Mouse (Mus musculus) kidney, postnatal 10 days (tissue): ENCODE data around the gene Atox1.
"Not testable (repeated sequence)": the region's sequence is repeated elsewhere in the genome, so short reads cannot be mapped to it uniquely, and the experiment has no call there.

Source experiments
- DNase-seq: peaks from one replicate; pipeline ENCODE4 v3.0.0; 2021; ENCODE audit warnings: mixed read lengths

Atox1 gene

DNA sequence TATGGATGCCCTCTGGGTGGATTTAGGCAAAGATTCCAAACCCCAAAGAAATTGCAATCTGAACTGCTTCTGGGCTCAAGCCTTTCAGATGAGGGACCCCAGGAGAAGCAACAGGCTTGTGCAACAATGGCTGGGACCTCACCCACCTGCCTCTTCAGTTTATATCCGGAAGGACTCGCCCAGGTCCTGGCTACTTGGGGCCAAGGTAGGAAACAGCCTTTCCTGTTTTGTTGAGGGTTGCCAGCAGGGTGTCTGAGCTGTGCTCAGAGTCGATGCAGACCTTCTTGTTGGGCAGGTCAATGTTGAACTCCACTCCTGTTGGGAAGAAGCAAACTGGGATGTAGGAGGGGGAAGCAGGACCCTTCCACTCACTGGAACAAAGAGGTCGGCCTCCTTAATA is 10.7 kb downstream of the Atox1 start:
- DNase-seq: no peak

DNA sequence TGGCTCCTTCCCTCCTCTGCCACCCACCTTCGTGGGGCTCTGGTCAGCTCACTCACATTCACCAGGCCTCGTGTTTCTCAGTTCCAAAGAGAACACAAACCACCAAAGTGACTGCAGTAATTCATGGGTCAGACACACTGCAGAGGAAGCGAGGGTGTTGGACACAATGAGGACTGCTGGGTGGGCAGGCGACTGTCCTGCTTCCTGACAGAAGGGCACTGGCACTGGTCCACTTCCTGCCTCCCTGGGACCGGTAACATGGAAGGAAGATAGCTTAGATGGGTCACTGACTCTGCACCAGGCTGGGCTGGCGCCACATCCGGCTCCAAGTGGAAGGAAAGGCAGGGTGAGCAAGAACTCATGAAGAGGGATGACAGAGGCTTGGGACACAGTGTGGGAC is 11.5 kb downstream of the Atox1 start:
- DNase-seq: peak; percentile 66

DNA sequence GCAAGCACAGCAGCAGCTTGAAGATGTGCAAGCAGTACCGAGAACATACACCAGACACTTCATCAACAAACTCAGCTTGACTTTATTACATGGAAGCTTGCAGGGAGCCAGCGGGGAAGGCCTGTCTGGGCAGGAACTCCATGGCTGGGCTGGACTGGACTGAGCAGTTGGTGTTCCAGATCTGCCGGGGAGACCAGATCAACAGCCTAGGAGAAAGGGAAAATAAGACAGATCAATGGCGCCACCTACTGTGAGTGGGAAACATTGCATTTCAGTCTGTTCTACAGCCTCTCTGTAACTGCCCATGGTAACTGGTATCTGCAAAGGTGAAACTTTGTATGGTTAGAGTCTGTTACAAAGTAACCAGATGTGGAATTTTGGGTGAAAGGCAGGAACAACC is 14.5 kb downstream of the Atox1 start:
- DNase-seq: peak; percentile 90

DNA sequence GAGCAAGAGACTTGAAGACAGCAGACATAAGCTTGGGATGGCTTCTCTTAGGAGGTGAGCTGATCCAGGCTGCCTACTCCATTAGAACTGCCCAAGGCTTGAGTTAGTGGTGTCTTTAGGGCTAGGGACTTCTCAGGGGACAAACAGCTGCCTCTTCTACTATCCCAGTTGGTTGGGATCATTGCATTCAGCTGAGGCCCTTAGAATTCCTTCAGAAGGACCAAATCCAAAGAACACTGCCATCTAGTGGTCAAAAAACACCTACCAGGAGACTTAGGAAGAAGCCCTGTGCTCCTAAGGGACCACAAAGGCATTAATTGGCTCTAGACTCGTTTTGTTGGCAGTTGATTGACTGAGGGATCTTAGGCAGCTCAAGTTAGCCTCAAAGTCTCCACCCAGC is 16.3 kb downstream of the Atox1 start:
- DNase-seq: peak; percentile 57

DNA sequence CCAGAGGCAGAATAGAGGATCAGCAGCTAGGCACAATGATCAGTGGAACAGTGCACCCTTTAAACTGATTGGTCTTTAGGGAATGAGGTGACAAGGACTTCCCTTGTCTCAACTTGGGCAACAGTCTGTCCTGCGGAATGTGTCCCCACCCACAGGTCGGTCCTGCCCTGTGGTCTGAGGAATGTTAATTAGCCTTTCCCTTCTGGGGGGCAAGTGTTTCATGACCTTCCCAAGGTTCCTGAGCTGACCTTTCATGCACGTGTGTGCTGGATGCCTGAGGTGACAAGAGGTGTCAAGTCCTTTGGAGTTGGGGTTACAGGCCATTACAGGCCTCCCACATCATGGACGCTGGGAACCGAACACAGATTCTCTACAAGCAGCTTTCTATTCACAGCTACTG is 21.3 kb downstream of the Atox1 start:
- no peak for DNase-seq

DNA sequence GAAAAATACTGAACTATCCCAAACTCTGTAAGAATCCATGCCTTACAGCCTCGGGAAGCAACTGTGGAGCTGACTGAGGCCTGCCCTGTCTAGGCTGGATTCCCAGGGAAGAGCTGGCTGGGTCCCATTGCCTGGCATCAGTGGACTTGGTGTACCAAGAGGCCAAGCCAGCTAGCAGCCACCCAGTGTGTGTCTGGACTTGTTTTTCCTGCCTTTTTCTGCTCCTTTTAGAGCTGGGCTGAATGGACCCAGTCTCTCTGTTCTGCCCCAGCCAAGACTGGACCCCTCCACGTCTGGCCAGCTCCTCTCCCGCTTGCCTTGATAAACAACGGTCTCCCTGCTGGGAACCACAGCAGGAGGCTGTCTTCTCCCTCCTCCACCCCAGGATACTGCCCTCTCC is 23.0 kb downstream of the Atox1 start:
- no peak for DNase-seq

DNA sequence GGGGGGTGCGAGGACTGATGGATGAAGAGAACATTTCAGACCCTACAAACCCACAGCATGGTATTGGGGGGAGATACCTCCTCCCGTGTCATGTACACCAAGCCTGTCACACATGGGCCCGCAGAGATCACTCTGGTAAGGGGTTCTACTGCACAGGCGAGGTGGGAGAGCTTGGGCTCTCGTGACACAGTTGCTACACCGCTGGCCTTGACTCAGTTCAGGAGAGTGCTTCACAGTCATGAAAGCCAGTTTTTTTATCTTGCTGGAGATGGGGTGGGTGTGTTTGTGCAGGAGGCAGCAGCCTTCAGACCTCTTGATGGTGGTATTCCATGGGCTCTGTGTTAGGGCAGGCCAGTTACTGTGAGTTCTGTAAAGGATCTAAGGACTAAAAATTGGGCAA is 24.9 kb downstream of the Atox1 start:
- no peak for DNase-seq

DNA sequence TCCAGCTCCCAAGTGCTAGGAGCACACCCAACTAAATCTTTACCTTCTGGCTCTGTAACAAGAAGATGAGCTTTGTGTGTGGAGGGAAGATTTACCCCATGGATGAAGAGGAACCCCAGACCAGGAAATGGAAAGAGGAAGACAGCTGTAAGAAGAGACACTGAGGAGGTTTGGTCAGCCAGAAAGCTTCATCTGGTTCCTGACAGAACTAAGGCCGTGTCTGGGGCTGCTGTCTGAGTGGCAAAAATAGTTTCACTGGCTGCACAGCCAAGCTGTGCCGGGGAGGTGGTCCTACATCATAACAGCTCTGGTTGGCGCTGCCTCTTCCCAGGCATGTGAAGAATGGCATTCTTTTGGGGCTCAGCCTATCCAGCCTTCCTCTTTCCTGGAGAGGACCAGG is 28.1 kb downstream of the Atox1 start:
- no peak for DNase-seq

DNA sequence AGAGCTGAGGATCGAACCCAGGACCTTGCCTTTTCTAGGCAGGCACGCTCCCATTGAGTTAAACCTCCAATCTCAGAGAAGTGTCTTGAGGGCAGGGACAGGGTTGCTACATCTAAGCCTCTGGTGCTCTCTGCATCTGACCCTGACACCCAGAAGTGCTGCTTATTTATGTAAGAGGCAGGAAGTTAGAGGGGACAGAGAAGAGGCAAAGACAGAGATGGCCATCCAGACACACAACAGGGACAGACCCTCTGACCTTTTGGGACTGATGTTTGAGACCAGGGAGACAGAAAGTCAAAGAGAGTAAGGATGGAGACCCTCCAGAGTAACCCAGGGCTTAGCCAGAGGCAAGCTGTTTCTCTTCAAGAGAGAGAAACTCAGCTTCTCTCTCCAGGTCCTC is 31.1 kb downstream of the Atox1 start:
- no peak for DNase-seq

DNA sequence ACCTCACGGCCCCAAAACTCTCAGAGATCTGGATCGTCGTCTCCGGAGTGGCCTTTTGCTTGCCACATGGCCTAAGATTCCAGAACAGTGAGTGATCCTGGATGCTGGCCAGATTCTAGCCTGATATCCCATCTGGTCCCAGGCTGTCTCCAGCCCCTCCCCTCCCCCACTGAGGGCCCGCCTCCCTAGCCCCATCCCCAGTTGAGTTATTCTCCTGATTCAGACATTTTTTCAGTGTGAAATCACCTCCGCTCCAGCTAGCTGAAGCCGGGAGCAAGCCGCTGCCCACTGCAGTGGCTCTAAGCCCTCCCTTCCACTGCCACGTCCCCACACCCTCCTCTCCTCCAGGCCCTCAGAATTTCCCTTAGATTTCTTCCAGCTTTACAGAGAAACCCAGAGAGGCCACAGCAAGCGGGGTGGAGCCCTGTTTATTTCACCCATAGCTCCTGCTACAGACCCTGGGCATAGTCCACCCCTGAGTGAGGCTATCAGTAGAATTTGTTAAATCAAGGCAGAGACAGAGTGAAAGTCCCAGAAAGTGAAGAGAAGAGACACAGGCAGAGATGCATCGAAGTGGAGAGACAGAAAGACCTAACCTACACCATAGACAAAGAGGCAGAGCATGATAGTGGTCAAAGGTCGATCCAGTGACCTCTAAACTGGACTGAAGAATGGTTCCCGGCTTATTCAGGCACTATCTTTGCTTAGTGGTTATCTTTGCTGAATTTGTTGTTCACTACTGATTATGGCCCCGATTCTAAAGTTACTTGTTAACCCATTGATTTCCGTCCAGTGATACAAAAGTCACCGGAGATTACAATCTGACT is 32.6 kb downstream of the Atox1 start:
- peak; percentile 97 for DNase-seq

DNA sequence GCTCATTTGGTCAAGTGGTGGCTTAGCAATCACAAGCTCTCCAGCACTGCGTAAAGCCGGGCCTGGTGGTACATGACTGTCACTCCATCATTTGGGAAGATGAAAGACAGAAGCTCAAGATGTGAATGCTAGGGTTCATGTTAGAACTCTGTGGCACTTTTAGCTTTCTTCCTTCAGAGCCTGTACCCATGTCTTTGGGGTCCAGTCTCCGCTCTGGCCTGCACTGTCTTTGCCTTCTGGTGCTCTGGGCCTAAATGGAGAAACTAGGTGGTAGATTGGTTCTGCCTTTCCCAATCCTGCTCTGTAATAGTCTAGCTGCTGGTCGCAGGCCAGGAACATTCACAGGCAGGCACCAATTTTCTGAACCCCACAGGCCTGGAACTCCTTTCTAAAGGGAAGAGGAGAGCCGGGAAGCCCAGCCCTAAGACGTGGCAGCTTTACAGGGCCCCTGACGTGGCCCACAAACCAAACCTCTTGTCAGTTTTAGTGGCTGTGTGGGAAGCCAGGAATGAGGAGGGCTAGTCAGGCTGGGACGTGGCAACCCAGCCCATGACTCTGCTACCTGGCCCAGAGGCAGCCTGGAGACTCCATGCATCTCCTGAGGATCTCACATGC is 36.2 kb downstream of the Atox1 start:
- peak; percentile 11 for DNase-seq

DNA sequence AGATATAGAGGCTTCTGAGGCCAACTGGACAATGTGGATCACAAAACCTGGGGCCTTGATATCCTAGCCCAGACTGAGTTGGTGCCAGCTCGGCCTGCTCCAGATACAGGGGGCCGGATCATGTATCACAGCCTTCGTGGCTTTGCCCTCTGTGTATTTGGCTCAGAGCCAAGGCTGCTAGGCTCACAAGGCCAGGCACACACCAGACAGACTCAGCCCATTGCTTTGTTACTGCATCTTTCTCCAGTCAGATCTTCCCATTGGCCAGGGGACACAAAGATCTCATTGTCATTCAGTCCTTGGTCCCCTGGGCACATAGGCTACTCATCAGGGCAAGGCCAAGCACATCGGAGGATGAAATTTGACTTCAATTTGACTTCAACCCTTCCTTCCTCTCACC is 37.3 kb downstream of the Atox1 start:
- peak; percentile 57 for DNase-seq

DNA sequence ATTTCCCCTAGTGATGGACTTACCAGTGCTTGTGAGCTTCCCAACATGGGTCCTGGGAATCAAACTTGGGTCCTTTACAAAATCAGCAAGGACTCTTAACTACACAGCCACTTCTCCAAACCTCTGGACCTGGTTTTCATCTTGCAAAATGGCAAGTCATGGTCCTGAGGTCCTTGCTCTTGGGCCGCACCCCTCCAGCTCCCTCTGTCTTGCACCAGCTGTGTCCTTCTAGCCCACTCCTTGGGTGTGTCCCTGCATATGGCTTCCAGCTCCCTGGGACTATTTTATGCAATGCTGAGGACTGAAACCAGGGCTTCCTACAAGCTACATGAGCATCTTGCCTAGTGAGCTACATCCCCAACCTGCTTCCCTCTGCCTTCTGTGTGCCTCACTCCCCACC is 38.1 kb downstream of the Atox1 start, which contains the start of gene Sparc:
TSS of gene Sparc (minus strand) at position 206 of the 400 bp plus-strand sequence.
- no peak for DNase-seq

DNA sequence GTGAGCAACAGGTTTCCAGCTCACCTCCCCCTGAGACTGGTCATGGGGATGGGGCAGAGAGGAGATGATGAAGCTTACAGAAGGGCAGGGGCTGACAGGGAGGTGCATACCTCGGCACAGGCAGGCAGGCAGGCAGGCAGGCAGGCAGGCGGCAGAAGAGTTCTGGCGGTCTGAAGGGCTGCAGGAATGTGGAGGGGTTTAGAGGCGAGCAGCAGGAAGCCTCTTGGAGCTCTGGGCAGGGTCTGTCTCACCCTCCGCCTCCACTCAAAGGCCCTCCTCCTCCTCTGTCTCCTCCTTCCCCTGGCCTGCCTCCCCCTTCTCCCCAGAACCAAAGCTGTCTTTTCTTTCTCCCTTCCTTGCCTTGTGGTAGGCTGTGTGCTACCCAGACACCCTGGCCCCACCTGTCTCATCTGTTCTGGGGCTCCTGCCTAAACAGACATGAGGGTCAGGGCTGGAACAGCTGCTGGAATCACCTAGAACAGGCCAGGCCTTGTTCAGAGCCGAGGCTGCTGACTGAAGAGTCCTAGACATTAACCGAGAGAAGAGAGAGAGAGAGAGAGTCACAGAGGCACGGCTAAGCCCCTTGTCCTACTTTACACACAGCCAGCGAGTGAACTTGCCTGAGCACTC is 41.2 kb downstream of the Atox1 start:
- peak; percentile 88 for DNase-seq

DNA sequence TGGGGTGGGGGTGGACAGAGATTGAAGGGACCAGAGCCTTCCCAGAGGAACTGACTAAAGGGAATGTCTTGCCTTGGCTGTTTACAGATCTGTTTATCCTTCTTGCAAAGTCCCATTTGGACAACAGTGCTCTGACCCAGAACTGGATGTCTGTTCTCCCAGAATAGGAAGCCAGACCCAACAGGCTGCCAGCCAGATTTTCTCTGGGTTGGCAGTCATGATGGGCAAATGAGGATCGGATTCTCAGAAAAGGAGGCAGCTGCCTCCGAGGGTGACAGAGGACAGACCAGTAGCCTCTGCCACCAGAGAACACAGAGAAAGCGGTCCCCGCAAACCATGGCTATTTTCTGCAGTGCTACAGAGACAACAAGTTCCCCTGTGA is 41.8 kb downstream of the Atox1 start:
- peak; percentile 45 for DNase-seq

DNA sequence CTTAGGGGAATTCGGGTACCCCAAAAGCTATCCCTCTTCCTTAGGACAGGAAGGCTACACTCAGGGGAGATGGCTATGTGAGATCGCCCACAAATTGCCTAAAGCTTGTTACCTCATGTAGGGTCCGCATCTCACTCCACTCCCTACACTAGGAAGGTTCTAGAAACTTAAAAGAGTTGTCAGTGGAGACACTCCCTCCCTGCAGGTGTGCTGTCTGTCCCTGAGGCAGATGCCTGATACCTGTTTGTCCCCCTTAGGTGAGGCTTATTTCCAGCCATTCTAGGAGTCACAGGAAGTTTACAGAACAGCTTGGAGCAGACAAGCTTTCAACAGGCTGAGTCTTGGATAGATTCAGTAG is 42.4 kb downstream of the Atox1 start:
- DNase-seq: peak; percentile 7

DNA sequence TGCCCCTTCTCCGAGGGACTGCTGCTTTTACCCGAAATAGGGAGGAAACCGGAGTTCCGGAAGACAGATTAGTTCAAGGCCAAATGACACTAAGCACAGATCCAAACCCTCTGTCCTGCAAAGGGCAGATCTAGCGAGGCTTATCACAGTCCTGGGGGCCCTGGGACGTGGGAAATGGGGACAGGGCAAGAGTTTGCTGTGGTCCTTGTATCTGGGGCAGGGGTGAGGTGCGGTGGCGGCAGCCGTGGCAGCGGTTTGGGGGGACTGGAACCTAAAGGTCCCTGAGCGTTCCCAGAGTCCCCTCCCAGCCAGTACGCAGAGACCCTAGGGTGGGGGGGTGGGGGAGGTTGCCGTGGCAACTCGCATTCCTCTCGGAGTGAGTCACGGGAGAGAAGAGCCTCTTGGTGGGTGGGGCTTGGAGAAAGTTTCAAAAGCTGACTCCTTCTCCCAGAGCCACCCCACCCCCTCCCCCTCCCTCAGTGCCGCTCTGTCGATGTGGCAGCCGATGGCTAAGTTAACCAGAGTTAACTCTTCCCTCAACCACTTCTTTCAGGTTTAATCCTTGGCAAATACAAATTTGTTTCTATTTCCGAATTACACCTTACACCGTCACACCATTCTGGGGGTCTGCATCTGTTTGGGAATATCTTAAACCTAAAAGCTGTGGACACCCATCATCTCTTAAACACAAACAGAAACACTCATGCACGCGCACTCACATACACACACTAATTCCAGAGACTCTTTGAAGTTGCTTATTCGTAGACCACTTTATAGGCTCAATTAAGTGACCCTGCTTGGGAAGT is 42.9 kb downstream of the Atox1 start:
- peak; percentile 74 for DNase-seq

DNA sequence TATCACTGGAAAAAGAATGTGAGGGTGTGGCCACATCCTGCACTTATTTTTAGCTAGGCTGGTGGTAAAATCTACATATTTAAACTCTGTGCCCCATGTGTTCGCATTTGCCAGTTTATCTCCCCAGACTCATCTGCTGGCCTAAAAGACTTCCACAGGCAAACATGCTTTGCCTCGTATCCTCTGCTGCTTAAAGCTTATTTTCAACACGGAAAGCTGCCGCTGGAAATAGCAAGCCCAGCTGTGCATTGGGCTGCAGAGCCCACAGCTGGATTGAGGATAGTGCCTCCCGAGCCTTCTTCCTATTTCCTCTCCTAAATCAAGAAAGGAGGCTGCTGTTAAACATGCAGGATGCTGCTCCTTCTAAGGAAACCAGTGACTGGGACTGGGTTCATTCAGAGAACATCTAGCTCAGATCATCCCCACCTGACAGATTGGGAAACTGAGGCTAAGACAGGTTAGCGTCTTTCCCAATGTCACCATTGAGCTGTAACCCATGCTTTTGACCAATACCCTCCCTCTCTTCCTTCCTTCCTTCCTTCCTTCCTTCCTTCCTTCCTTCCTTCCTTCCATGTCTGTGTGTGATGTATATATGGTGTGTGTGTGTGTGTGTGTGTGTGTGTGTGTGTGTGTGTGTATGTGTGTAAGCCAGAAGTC is 44.3 kb downstream of the Atox1 start:
- peak; percentile 50 for DNase-seq

DNA sequence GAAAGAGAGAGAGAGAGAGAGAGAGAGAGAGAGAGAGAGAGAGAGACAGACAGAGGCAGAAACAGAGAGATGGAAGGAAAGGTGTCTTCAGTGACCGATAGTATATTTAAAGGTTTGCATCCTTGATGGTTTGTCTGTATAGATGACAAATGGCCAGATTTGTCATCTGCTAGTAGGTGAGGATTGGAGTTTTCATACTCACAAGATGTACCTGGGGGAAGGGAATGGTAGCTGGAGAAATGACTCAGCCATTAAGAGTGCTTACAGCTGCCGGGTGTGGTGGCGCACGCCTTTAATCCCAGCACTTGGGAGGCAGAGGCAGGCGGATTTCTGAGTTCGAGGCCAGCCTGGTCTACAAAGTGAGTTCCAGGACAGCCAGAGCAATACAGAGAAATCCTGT is 45.3 kb downstream of the Atox1 start:
- not testable (repeated sequence) for DNase-seq

DNA sequence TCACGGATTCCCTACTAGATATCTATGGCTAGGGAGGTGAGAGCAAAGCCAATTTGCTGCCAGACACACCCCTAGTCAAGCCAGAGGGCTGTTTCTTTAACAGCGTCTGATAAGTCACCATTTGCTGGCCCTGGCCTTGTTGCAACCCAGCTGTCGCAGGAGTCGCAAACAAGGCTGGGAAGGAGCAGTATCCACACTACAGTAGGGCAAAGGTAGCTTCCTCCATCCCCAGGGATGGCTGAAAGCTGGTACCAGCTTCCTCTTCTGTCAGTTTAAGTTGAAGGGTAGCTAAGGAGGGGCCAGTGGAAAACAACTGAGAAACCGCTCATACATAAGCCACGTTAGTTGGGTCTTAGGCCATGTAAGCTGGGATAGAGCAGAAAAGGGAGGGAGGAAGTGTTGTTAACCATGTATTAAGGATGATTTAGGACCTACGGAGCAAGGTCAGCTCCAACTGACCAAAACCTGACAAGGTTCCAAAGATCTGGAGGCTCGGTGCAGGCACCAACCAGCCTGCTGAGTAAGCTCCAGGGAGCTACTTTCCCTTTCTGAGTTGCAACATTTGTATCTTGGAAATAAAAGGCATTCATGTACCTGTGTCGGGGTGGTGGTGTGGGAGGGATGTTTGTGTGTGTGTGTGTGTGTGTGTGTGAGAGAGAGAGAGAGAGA is 45.9 kb downstream of the Atox1 start:
- peak; percentile 62 for DNase-seq

DNA sequence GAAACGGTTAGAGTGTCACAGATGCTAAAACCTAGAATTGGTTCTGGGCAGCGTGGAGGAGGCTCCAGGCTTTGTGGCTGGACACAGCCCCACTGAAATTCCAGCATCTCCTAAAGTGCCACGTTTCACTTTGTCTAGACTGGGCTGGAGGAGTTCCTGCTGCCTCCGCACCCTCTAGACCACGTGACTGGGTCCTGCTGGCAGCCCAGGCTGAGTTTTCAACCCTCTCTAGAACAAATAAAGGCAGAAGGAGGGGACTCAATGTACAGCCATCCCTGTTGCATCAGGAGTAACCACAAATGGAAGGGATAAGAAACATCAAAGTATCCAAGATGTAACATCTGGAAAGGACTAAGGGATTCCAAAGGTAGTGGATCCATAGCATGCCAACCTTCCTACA is 46.7 kb downstream of the Atox1 start:
- DNase-seq: peak; percentile 59

DNA sequence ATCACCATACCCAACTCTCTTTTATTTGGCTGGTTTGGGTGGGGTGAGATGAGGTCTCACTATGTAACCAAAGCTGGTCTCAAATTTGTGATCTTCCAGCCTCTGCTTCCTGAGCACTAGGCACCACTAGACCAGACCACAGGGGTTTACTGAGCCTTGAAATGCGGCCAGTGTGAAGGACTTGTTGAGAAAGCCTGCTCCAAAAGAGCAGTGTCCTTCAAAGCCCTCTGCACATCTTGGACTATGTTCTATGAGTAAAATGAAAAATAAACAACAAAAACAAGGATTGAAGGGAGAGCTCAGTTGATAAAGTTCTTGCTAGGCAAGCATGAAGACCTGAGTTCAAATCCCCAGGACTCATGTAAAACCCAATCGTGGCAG is 47.6 kb downstream of the Atox1 start:
- DNase-seq: no peak
